Mouse (Mus musculus) thymus, adult 2 months (tissue): ENCODE data around the gene Gstcd. TPM values are rescaled to one million over a fixed set of nuclear protein-coding genes. Genes with fewer than 3 reads are reported as not detected.

Experiments used
- DNase-seq: peaks from one replicate; pipeline ENCODE4 v3.0.0; 2021
- H3K27ac ChIP-seq: fragments of 200-500 bp; 2 replicates; pipeline ENCODE4 v1.5.1; 2012; ENCODE audit warnings: low read length, control low read depth; ENCODE audit not compliant: control insufficient read depth, insufficient read depth
- H3K27me3 ChIP-seq: fragments of 200-500 bp; 2 replicates; pipeline ENCODE4 v1.6.1; 2012; ENCODE audit warnings: mild to moderate bottlenecking, low read length, moderate library complexity, mixed read lengths; ENCODE audit not compliant: control insufficient read depth, insufficient read depth
- H3K36me3 ChIP-seq: fragments of 200-500 bp; 2 replicates; pipeline ENCODE4 v1.6.1; 2012; ENCODE audit warnings: mild to moderate bottlenecking, low read length, moderate library complexity; ENCODE audit not compliant: control insufficient read depth, insufficient read depth
- H3K4me1 ChIP-seq: fragments of 200-500 bp; replicated peaks from 2 replicates; pipeline ENCODE4 v1.6.1; 2012; ENCODE audit warnings: low read length; ENCODE audit not compliant: control insufficient read depth, insufficient read depth
- H3K4me3 ChIP-seq: fragments of 200-500 bp; 2 replicates; pipeline ENCODE4 v1.5.1; 2012; ENCODE audit warnings: mild to moderate bottlenecking, low read length, control low read depth, moderate library complexity; ENCODE audit not compliant: control insufficient read depth, insufficient read depth
- CTCF ChIP-seq: fragments of 200-500 bp; IDR thresholded peaks from 2 replicates; pipeline ENCODE4 v1.5.1; 2012; ENCODE audit warnings: mild to moderate bottlenecking, control low read depth, low read length, moderate library complexity, borderline replicate concordance; ENCODE audit not compliant: control insufficient read depth, poor library complexity, insufficient read depth; ENCODE audit errors: extremely low read depth
- POLR2A ChIP-seq: fragments of 200-500 bp; IDR thresholded peaks from 2 replicates; pipeline ENCODE4 v1.6.1; 2012; ENCODE audit warnings: mild to moderate bottlenecking, low read length, control low read depth, moderate library complexity; ENCODE audit not compliant: control insufficient read depth, poor library complexity, insufficient read depth; ENCODE audit errors: extremely low read depth
- WGBS: fragments of 180-500 bp; shearing (Covaris S2); methylation state at CpG from one replicate; pipeline ENCODE4 v1.1.7; 2018; 5-methylcytosine and 5-hydroxymethylcytosine counted together
- polyA plus RNA-seq: library from polyadenylated mRNA; depleted of rRNA; stranded (reverse); fragments of >200 nt; gene quantifications from 2 replicates; pipeline ENCODE4 v1.2.3, GENCODE M21; 2012

Gene Gstcd
- polyA plus RNA-seq, 1 experiment, result 6.5 TPM

- peaks cover 2% of the 10 kb centered on the region; the same call in 1 of the 2 replicates for H3K4me1 ChIP-seq
- no peak overlapping the region for H3K4me3 ChIP-seq
- WGBS, result 93% methylated on average over 7 of the region's 7 CpGs
- no peaks in the 10 kb centered on the region for H3K36me3 ChIP-seq
- TF ChIP-seq CTCF, result no peak
- TF ChIP-seq POLR2A, result no peak
- H3K27ac ChIP-seq, result no peak overlapping the region
- no peaks in the 10 kb centered on the region for H3K27me3 ChIP-seq
- DNase-seq, result no peak
These were observed 96.5 kb downstream of the Gstcd start for GRCm38 (mm10) chr3:132995172-132995903.

- Histone ChIP-seq H3K27me3 (no peaks in the 10 kb centered on the region), H3K4me3 (no peak overlapping the region), H3K4me1 (no peaks in the 10 kb centered on the region), H3K27ac (no peak overlapping the region), H3K36me3 (no peaks in the 10 kb centered on the region)
- TF ChIP-seq CTCF, result no peak
- no peak for TF ChIP-seq POLR2A
- 97% methylated on average over 5 of the region's 5 CpGs for WGBS
- no peak for DNase-seq
These were observed 105.6 kb downstream of the Gstcd start for GRCm38 (mm10) chr3:132986188-132986587.

- Histone ChIP-seq H3K36me3 (no peaks in the 10 kb centered on the region), H3K27ac (no peak overlapping the region), H3K4me3 (no peak overlapping the region), H3K27me3 (no peaks in the 10 kb centered on the region), H3K4me1 (no peaks in the 10 kb centered on the region)
- no peak for TF ChIP-seq POLR2A
- no peak for TF ChIP-seq CTCF
- DNase-seq, result no peak
- 90% methylated on average over 4 of the region's 4 CpGs for WGBS
These were observed 107.9 kb downstream of the Gstcd start for GRCm38 (mm10) chr3:132983845-132984485.

GRCm38 (mm10) chr3:132981968-132982367 lies 109.9 kb downstream of the Gstcd start:
- H3K36me3 ChIP-seq, result no peaks in the 10 kb centered on the region
- no peaks in the 10 kb centered on the region for H3K27me3 ChIP-seq
- TF ChIP-seq CTCF, result no peak
- no peak for TF ChIP-seq POLR2A
- H3K4me3 ChIP-seq, result no peak overlapping the region
- H3K4me1 ChIP-seq, result no peaks in the 10 kb centered on the region
- WGBS, result 100% methylated on average over 2 of the region's 2 CpGs
- no peak overlapping the region for H3K27ac ChIP-seq
- DNase-seq, result no peak

GRCm38 (mm10) chr3:132979781-132980461 lies 111.9 kb downstream of the Gstcd start:
- TF ChIP-seq CTCF, result no peak
- no peak for TF ChIP-seq POLR2A
- H3K4me3 ChIP-seq, result no peak overlapping the region
- H3K27ac ChIP-seq, result no peak overlapping the region
- no peak for DNase-seq
- no peaks in the 10 kb centered on the region for H3K27me3 ChIP-seq
- WGBS, result 96% methylated on average over 12 of the region's 12 CpGs
- H3K4me1 ChIP-seq, result no peaks in the 10 kb centered on the region
- H3K36me3 ChIP-seq, result no peaks in the 10 kb centered on the region

- Histone ChIP-seq H3K36me3 (no peaks in the 10 kb centered on the region), H3K27me3 (no peaks in the 10 kb centered on the region), H3K4me1 (no peaks in the 10 kb centered on the region), H3K27ac (no peak overlapping the region), H3K4me3 (no peak overlapping the region)
- no peak for DNase-seq
- no peak for TF ChIP-seq POLR2A
- no peak for TF ChIP-seq CTCF
- 27% methylated on average over 5 of the region's 5 CpGs for WGBS
These were observed 125.6 kb downstream of the Gstcd start for GRCm38 (mm10) chr3:132966255-132966654.
